Mouse (Mus musculus) natural killer cell, adult 2 months (primary cell): ENCODE data around the gene Tank.

Experiments used
- DNase-seq, 2 experiments: peaks; one replicate each; pipeline ENCODE4 v3.0.0; 2022; ENCODE audit warnings: low spot score in 2 of 2

The Tank gene

GRCm38 (mm10) chr2:61578433-61578832 is at the start of gene Tank:
Gene Tank, plus strand, starts transcription at chr2:61578585.
- peak; percentile 59 to 74 for DNase-seq

- DNase-seq = no peak
These were observed 46.1 kb upstream of the Tank start for GRCm38 (mm10) chr2:61532326-61532725.

- DNase-seq = no peak
These were observed 45.3 kb upstream of the Tank start for GRCm38 (mm10) chr2:61533131-61533530.

DNA sequence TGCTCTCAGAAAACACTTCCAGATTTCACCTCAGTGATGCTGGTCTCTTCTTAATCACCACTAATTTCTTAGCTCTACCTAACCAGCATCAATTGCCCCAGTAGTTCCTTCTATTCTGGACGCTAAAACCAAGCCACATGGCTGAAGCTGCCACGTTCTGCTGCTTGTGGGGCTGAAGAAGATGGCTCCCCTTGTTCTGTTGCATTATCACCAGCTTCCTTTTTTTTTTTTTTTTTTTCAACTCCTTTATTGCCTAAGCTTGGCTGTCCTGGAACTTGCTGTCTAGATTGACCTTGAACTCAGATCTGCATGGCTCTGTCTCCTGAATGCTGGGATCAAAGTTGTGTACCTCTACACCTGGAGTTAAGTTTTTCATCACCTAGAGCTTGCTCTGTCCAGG is 41.5 kb upstream of the Tank start:
- no peak for DNase-seq

GRCm38 (mm10) chr2:61539378-61539777 is 39.0 kb upstream of the Tank start:
- DNase-seq = no peak

DNA sequence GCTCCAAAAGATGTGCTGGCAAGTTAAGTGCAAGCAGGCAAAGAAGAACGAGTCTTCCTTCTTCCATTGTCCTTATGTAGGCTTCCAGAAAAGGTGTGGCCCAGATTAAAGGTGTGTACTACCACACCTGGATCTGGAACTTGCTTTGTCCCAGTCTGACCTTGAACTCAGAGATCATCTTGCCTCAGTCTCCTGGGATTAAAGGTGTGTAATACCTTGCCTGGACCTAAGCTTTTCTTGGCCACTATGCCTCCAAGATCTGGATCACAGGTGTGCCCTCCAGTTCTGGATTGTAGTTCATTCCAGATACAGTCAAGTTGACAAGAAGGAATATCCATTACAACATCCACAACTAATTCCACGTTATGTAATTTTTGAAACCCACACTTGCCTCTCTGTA is 36.0 kb upstream of the Tank start:
- no peak for DNase-seq

DNA sequence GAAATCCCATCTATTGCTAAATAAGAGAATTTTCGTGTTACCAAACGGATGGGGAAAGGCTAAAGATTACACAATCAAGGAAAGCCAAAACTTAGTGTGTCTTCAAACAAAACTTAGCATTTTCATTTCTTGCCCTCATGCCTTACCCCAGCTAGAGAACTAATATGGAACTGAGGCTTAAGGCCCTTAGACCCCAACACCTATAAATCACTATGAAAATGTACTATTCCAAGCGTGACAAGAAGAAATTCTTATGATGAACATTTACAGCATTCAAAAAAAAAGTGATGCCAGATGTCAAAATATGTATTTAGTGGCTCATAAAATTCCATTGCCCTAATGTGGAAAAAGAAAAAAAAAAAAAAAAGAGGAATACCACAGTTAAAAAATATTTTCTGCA is 32.7 kb upstream of the Tank start:
- DNase-seq = no peak

DNA sequence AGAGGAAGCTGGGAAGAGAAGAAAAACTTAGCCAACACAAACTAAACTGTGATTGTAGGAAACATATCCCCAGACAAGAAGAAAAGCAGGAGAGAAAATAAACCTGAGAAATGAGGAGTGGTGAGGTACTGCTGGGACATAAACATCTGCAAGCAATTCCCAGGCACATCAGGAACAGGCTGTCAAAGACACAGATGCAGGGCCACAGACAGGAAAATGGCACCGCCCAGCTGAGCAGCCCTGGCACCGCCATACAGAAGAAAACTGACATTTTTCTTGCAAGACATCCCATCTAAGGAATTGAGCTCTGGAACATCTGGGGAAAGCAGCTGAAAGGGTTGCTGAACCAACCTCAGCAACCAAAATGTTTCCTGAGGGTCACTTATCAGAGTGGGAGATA is 30.4 kb upstream of the Tank start:
- no peak for DNase-seq

DNA sequence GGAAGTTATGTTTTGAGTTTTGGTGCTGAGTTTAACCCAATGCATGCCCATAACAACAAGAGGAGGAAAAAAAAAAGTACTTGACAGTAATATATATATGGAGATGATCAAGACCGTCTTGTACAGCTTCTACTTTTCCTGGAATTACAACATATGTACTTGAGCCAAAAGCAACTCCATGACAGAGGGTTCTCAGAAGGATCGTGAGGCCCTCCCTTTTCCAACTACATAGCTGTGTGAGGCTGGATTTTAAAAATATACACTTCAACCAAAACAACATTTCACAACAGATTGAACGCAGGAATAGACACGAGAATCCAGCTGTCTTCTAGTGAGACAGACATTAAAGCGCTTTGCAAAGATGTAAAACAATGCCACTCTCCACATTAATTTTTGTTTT is 26.7 kb upstream of the Tank start:
- no peak for DNase-seq

DNA sequence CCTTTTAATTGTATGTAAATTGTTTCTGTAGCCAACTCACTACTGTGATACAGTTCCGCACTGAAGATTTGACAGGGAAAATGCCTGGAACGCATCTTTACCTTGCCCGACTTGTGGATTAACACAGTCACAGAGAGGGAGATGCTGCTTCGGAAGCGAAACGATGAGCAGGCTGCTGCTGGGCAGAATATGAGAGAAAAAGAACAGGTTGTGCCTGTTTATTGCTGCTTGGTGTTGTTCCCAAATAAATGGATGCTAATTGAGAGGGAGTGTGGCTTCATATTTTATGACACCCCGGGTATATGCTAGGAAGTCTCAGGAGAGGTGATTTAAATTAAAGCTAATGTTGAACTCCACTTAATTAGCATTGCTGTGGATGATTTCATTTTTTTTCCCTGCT is 23.0 kb upstream of the Tank start:
- DNase-seq = no peak

DNA sequence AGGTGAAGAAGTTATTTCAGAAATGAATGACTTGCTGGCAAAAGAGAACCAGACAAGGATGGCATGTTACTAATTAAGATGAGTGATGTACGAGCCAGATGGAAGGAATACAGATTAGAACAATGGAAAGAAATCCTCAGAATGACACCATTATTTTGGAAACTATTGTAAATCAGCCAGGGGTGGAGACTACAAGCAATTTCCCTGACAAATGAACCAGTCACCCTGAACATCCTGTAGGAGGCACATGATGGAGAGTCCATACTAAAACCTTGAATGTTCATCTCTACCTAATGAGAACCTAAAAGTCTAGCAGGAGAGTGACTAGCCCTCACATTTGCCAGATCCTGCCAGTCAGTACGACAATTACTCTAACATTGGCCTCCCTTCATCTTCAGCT is 22.6 kb upstream of the Tank start:
- no peak for DNase-seq

- no peak for DNase-seq
These were observed 21.7 kb upstream of the Tank start for GRCm38 (mm10) chr2:61556639-61557038.

- no peak for DNase-seq
These were observed 20.4 kb upstream of the Tank start for GRCm38 (mm10) chr2:61557848-61558471.

DNA sequence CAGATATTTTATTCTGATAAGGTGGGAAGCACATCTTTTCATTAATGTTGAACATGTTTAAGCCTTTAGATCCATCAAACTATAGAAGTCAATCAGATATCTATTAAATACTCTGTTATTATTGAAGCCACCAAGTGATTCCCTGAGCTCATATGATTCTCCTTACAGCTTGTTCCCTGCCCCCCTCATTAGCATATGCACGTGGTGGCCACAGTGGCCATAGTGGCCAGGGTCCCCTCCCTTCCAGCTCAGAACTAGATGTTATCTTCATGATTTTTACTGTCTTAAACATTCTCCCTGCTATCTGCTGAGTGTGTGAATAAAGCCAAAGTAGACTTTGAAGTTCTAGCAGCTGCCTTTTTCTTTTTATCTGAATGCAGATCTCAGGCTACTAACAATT is 17.3 kb upstream of the Tank start:
- DNase-seq = no peak

GRCm38 (mm10) chr2:61563202-61563601 is 15.2 kb upstream of the Tank start:
- DNase-seq = peak in 1 of 2 experiments; percentile 40

- no peak for DNase-seq
These were observed 11.2 kb upstream of the Tank start for GRCm38 (mm10) chr2:61567045-61567783.

- DNase-seq = no peak
These were observed 9.2 kb upstream of the Tank start for GRCm38 (mm10) chr2:61569181-61569580.

GRCm38 (mm10) chr2:61571343-61571955 is 6.9 kb upstream of the Tank start:
- no peak for DNase-seq

- no peak for DNase-seq
These were observed 1.9 kb upstream of the Tank start for GRCm38 (mm10) chr2:61576497-61576896.

DNA sequence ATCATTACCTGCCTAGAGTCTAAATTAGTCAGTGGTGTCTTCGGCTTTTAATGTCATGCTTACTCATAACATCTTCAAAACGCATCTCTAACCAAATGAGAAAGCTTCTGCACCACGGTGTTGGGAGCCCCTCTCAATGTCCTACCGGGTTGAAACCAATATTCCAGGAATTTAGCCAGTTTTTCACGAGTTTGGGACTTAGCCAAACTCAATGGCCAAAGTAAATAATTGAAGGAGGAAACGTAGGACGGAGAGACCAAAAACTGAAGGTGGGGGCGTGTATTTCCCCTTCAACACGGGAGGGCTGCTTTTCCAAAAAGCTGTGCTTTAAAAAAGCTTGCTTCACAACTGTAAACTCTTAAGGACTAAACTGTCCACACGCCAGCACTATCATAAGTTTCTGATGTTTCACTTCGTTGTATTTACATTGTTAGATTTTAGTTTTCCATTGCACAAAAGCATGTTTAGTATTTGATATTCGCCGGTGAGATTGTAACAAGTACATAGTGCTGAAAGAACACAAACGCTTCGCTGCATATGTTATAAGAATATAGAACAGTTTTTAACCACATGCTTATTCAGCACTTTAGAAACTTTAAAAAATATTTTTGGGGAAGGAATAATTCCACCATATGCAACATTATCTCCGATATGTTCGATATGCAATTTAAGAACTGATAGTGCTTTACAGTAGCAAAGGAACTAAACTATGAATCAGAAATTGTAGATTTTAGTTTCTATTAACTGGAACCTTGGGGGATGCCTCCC is 1.3 kb upstream of the Tank start:
- no peak for DNase-seq

GRCm38 (mm10) chr2:61577696-61578062 is 706 bp upstream of the Tank start:
- peak in 1 of 2 experiments; percentile 18 for DNase-seq

GRCm38 (mm10) chr2:61579501-61579990 is 1.2 kb downstream of the Tank start:
- DNase-seq = no peak
